Mouse (Mus musculus) Patski (cell line): ENCODE results near the gene Nrbp1. TPM values are rescaled to one million over a fixed set of nuclear protein-coding genes. Genes with fewer than 3 reads are reported as not detected.

Source experiments
- ATAC-seq: fragments of 100-300 bp; one replicate; pipeline ENCODE4 v1.8.0; 2021
- CTCF ChIA-PET: fragments of 350-600 bp; sonication (Branson Sonifier 250); formaldehyde crosslinking; loops from one replicate; lab custom pipeline; 2022; ENCODE audit warnings: inconsistent platforms; lab: Charles Lee
- POLR2A ChIA-PET: fragments of 350-600 bp; sonication (Branson Sonifier 250); formaldehyde crosslinking; loops from one replicate; lab custom pipeline; 2022; ENCODE audit warnings: antibody characterized with exemption, inconsistent platforms; lab: Charles Lee
- DNase-seq: peaks from one replicate; pipeline ENCODE4 v3.0.0-alpha.2; 2011; ENCODE audit warnings: low read depth, low spot score
- H3K27me3 ChIP-seq: fragments of 371-371 bp; one replicate; pipeline ENCODE4 v1.5.1; 2021
- CTCF ChIP-seq: fragments of 100-300 bp; IDR thresholded peaks from one replicate; pipeline ENCODE4 v1.5.1; 2021
- in situ Hi-C: fragments of 300-500 bp; cut with MboI; formaldehyde crosslinking; loops from 3 replicates; pipeline ENCODE4 v1.11.1; 2018; ENCODE audit warnings: low pct_unique_long_range_greater_than_20kb, mixed read lengths
- polyA plus RNA-seq: library from polyadenylated mRNA; unstranded; gene quantifications from one replicate; pipeline ENCODE4 v1.2.3, GENCODE M21; 2021

The Nrbp1 gene
- polyA plus RNA-seq, 1 experiment from 2014 or later, result 133 TPM

DNA sequence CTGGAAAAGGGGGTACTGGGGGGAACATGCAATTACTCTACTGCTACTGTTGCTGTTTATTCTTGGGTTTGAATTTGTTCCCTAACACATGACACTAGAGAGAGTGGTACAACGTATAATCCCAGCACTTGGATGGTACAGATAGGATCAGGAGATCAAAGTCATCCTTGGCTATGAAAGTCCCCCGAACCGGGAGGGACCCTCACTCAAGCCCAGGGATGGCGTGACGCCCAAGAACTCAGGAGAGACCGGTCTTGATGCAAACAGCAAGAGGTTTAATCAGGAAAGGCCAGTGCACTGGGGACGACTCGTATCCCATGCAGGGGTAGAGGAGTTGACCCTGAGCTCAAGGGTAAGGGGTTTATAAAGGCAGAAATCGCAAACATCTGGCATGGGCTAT, 18.0 kb upstream of the Nrbp1 start:
- ChIA-PET CTCF (interaction anchor here (1.3 to 1.6 kb wide), 2 partner anchors 16 to 65 kb away, joined by 3 to 4 read pairs; no protein-coding TSS in a partner anchor), POLR2A (no interaction called here)
- TF ChIP-seq CTCF, result no peak
- ATAC-seq (no peak), DNase-seq (no peak)
- in situ Hi-C loops, result no loop called here
- no peaks in the 10 kb centered on the region for H3K27me3 ChIP-seq

DNA sequence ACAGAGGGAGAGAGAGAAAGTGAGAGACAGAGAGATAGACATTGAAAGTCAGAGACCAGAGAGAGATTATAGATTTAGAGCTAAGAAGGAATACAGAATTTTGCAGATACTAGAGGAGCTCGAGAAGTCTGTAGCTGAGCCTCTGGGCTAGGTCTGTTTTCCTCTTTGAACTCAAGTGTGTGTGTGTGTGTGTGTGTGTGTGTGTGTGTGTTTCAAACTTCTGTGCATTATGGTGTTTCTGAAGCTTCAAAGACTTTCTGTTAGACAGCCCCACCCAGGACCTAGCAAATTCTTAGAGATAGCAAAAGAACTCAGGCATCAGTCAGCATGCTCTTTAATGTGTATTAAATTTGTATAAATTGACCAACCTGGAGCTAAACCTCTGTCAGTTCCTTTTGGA, 14.0 kb upstream of the Nrbp1 start:
- POLR2A ChIA-PET, result no interaction called here
- no peak for ATAC-seq
- TF ChIP-seq CTCF, result no peak
- CTCF ChIA-PET, result interaction anchor here (0.6 kb wide), 1 partner anchor 1230 kb away, joined by 3 read pairs; no protein-coding TSS in a partner anchor
- in situ Hi-C loops, result no loop called here
- H3K27me3 ChIP-seq, result no peaks in the 10 kb centered on the region
- DNase-seq, result no peak

GRCm38 (mm10) chr5:31241522-31242034, 914 bp downstream of the Nrbp1 start:
- CTCF ChIA-PET, result interaction anchor here (0.9 to 1.3 kb wide), 3 partner anchors 16 to 87 kb away, joined by 3 to 4 read pairs (median 3); no protein-coding TSS in a partner anchor
- H3K27me3 ChIP-seq, result no peaks in the 10 kb centered on the region
- in situ Hi-C loops, result no loop called here
- ATAC-seq (no peak), DNase-seq (no peak)
- POLR2A ChIA-PET, result interaction anchor here (0.9 to 1.8 kb wide), 4 partner anchors 12 to 41 kb away, joined by 4 to 6 read pairs (median 5); partner anchors contain the start of genes Ppm1g and Zfp513
- TF ChIP-seq CTCF, result no peak

DNA sequence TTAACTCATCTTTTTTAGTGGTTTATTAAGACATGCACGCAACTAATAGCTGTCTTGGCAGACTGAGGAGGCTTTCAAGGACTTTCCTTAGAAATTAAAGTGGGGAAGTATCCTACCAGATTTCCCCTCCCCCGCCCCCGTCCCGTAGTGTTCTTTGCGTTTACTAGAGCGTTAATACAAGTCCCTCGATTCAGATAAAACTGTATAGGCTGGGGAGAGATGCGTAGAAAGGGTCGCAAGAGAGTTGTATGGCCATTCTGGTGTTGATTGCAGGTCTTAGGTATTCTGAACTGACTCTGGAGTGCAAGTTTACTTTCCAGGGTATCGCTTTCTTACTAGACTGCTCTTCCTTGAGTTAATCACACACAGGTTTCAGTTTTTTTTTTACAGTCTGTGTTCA, 1.5 kb downstream of the Nrbp1 start:
- POLR2A ChIA-PET, result interaction anchor here (0.7 to 1.8 kb wide), 5 partner anchors 26 to 287 kb away, joined by 3 to 7 read pairs (median 5); partner anchors contain the start of gene Zfp513
- CTCF ChIA-PET, result interaction anchor here (0.9 to 1.3 kb wide), 3 partner anchors 15 to 87 kb away, joined by 3 to 4 read pairs (median 3); no protein-coding TSS in a partner anchor
- DNase-seq (no peak), ATAC-seq (no peak)
- TF ChIP-seq CTCF, result no peak
- H3K27me3 ChIP-seq, result no peaks in the 10 kb centered on the region
- in situ Hi-C loops, result no loop called here

- H3K27me3 ChIP-seq, result no peaks in the 10 kb centered on the region
- ChIA-PET POLR2A (no interaction called here), CTCF (no interaction called here)
- DNase-seq, result no peak
- TF ChIP-seq CTCF, result no peak
- in situ Hi-C loops, result loop anchor here (10.0 kb wide), 1 partner anchor 74 kb away; no protein-coding TSS in a partner anchor
- no peak for ATAC-seq
These were observed 10.1 kb downstream of the Nrbp1 start for GRCm38 (mm10) chr5:31250716-31251115.

DNA sequence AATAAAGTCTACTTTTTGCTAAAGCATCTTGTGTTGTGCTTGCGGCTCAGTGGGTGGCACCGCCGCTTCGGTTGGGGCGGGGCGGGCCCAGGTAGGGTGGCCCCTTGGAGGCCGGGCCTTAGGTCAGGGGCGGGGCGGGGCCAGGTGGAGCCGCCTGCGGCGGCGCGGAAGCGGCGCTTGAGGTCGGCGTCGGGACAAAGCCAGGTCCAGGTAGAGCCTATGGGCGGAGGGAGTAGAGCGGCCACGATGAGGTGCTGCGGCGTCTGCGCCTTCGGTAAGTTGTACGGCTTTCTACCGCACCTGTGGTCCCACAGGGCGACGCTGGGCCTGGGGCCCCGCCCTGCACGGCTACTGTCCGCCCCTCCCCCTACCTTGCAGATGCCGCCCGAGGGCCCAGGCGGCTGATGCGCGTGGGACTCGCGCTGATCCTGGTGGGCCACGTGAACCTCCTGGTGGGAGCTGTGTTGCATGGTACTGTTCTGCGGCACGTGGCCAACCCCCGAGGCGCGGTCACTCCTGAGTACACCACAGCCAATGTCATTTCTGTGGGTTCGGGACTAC, 11.0 kb downstream of the Nrbp1 start, which contains the start of gene Krtcap3:
Krtcap3 (plus strand) TSS at position 151 of the 561 bp plus-strand sequence.
- in situ Hi-C loops, result loop anchor here (10.0 kb wide), 1 partner anchor 73 kb away; no protein-coding TSS in a partner anchor
- no peaks in the 10 kb centered on the region for H3K27me3 ChIP-seq
- ChIA-PET POLR2A (no interaction called here), CTCF (interaction anchor here (0.6 kb wide), 1 partner anchor 10 kb away, joined by 3 read pairs; no protein-coding TSS in a partner anchor)
- ATAC-seq, result no peak
- no peak for DNase-seq
- TF ChIP-seq CTCF, result no peak

DNA sequence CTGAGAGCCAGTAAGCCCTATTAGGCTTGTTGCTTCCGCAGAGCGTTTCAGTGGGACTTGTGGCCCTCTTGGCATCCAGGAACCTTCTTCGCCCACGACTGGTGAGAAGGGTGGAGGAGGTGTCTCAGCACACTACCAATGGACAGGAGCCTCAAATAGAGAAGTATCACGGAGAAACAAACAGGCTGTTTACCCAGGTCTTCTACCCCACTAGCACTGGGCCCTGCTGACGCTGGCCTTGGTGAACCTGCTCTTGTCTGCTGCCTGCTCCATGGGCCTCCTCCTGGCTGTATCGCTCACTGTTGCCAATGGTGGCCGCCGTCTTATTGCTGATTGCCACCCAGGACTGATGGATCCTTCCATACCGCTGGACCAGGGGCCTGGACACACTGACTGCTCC, 11.5 kb downstream of the Nrbp1 start:
- DNase-seq, result no peak
- in situ Hi-C loops, result loop anchor here (10.0 kb wide), 1 partner anchor 73 kb away; no protein-coding TSS in a partner anchor
- TF ChIP-seq CTCF, result no peak
- H3K27me3 ChIP-seq, result no peaks in the 10 kb centered on the region
- ChIA-PET POLR2A (no interaction called here), CTCF (interaction anchor here (0.9 to 1.2 kb wide), 2 partner anchors 12 to 33 kb away, joined by 3 read pairs; no protein-coding TSS in a partner anchor)
- no peak for ATAC-seq

DNA sequence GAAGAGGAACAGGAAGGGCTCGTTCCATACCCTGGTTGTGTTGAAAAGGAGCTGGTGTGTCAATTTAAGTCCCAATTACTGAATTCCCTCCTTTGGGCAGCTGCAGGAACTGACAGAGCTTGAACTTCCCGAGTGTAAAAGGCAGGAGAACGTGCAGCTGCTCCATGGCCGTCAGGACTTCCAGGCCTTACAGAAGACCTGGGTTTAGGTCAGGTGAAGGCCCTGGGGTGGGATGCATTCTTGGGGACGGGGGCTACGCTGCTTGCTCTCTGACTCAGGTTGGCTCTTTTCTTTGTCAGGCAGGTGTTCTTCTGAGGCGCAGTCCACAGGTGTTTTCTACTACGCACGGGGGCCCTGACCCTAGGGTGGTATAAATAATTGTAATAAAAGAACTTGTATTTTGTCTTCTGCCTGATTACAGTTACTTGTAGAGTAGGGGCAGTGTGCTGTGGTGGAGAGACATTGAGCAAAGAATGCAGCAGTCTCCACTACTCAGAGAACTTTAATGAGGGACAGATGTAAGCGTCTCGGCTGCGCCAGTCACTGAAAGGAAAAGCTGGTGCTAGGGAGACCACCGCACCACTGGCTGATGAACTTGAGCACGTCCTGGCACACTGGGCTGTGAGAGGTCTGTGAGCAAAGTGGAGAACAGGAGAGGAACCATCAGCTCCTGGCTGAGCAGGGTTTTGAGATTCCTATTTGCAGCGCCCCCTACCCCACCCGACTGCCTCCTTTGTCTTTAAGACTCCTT, 12.3 kb downstream of the Nrbp1 start:
- no peak for TF ChIP-seq CTCF
- no peaks in the 10 kb centered on the region for H3K27me3 ChIP-seq
- CTCF ChIA-PET, result interaction anchor here (0.9 to 1.7 kb wide), 3 partner anchors 11 to 75 kb away, joined by 3 read pairs; no protein-coding TSS in a partner anchor
- ATAC-seq (no peak), DNase-seq (no peak)
- in situ Hi-C loops, result loop anchor here (10.0 kb wide), 1 partner anchor 72 kb away; no protein-coding TSS in a partner anchor
- POLR2A ChIA-PET, result interaction anchor here (0.6 kb wide), 1 partner anchor 35 kb away, joined by 3 read pairs; no protein-coding TSS in a partner anchor

DNA sequence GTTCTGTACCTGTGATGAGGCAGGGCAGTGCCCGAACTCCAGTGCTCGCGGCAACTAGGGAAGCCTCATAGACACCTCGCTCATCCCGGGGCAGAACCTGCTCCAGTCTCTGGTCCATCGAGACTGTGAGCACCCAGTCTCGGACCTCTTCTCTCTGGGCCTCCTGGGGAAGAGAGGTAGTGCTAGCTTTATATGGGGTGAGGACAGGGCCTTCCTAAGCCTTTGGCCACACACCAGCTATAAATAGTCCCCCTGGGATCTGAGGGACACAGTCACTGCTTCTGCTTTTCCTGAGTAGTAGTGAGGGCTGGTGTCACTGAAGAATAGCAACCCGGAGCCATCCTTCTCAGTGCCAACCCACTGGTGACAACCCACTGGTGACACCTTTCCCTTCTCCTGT, 13.1 kb downstream of the Nrbp1 start:
- H3K27me3 ChIP-seq, result no peaks in the 10 kb centered on the region
- CTCF ChIA-PET, result interaction anchor here (0.9 to 1.7 kb wide), 2 partner anchors 10 to 74 kb away, joined by 3 read pairs; no protein-coding TSS in a partner anchor
- in situ Hi-C loops, result loop anchor here (10.0 kb wide), 1 partner anchor 71 kb away; no protein-coding TSS in a partner anchor
- ATAC-seq, result no peak
- no peak for TF ChIP-seq CTCF
- POLR2A ChIA-PET, result no interaction called here
- no peak for DNase-seq

DNA sequence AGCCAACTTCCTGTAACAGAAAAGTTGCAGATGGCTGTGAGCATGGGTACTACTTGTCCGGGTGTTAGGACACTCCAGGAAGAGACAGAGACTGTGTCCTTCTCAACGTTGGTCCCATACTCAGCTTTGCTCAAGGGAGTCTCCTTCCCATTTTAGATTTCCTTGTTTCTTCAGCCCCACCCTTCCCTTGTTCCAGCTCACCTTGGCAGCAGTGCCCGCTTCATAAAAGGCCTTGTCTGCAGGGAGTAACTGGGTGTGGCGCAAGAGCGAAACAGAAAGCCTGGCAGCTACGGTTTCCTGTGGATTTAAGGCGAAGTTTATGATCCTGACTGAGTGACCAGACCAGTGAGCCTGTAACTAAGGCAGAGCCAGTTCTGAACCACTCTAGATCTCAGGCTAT, 13.8 kb downstream of the Nrbp1 start:
- H3K27me3 ChIP-seq, result no peaks in the 10 kb centered on the region
- in situ Hi-C loops, result loop anchor here (10.0 kb wide), 1 partner anchor 70 kb away; no protein-coding TSS in a partner anchor
- no peak for ATAC-seq
- no peak for TF ChIP-seq CTCF
- POLR2A ChIA-PET, result interaction anchor here (0.6 kb wide), 1 partner anchor 16 kb away, joined by 3 read pairs; no protein-coding TSS in a partner anchor
- CTCF ChIA-PET, result interaction anchor here (0.9 to 1.7 kb wide), 2 partner anchors 11 to 74 kb away, joined by 3 read pairs; no protein-coding TSS in a partner anchor
- DNase-seq, result no peak
